Mouse (Mus musculus) limb, embryonic 12.5 days (tissue): ENCODE results near the gene Hecw1. TPM values are rescaled to one million over a fixed set of nuclear protein-coding genes. Genes with fewer than 3 reads are reported as not detected.
"Not testable (repeated sequence)": the region's sequence is repeated elsewhere in the genome, so short reads cannot be mapped to it uniquely, and the experiment has no call there.

Experiments used
- ATAC-seq: fragments of 200-750 bp; cut with Nextera tagmentation; 2 replicates; pipeline ENCODE4 v1.8.0; 2017; ENCODE audit warnings: low read depth, moderate TSS enrichment; ENCODE audit not compliant: insufficient number of reproducible peaks, insufficient read depth, low FRiP score, low TSS enrichment
- H3K27ac ChIP-seq: fragments of 300-500 bp; sonication (generic); 2 replicates; pipeline ENCODE4 v1.5.1; 2016; ENCODE audit warnings: mild to moderate bottlenecking, moderate library complexity
- H3K27me3 ChIP-seq: fragments of 300-500 bp; sonication (generic); 2 replicates; pipeline ENCODE4 v1.6.1; 2016; ENCODE audit warnings: mild to moderate bottlenecking, moderate library complexity
- H3K36me3 ChIP-seq: fragments of 300-500 bp; sonication (generic); 2 replicates; pipeline ENCODE4 v1.6.1; 2016; ENCODE audit warnings: mild to moderate bottlenecking, moderate library complexity
- H3K4me1 ChIP-seq: fragments of 300-500 bp; sonication (generic); replicated peaks from 2 replicates; pipeline ENCODE4 v1.6.1; 2016
- H3K4me2 ChIP-seq: fragments of 300-500 bp; sonication (generic); 2 replicates; pipeline ENCODE4 v1.6.1; 2016; ENCODE audit warnings: mild to moderate bottlenecking, moderate library complexity
- H3K4me3 ChIP-seq: fragments of 300-500 bp; sonication (generic); replicated peaks from 2 replicates; pipeline ENCODE4 v1.5.1; 2016; ENCODE audit warnings: mild to moderate bottlenecking
- H3K9ac ChIP-seq: fragments of 300-500 bp; sonication (generic); replicated peaks from 2 replicates; pipeline ENCODE4 v1.6.1; 2016; ENCODE audit warnings: mild to moderate bottlenecking, moderate library complexity
- H3K9me3 ChIP-seq: fragments of 300-500 bp; sonication (generic); 2 replicates; pipeline ENCODE4 v1.6.1; 2016; ENCODE audit warnings: mild to moderate bottlenecking, moderate library complexity
- WGBS: fragments of 180-500 bp; shearing (Covaris S2); methylation state at CpG from one replicate; pipeline ENCODE4 v1.1.7; 2016; 5-methylcytosine and 5-hydroxymethylcytosine counted together
- polyA plus RNA-seq: library from polyadenylated mRNA; unstranded; fragments of >200 nt; fragmentation: Nextera tagmentation; extraction: Ambion mirVana; gene quantifications from 2 replicates; pipeline ENCODE4 v1.2.1, GENCODE M21; 2016

Gene Hecw1
- polyA plus RNA-seq, 1 experiment from 2014 or later = 0.65 TPM

DNA sequence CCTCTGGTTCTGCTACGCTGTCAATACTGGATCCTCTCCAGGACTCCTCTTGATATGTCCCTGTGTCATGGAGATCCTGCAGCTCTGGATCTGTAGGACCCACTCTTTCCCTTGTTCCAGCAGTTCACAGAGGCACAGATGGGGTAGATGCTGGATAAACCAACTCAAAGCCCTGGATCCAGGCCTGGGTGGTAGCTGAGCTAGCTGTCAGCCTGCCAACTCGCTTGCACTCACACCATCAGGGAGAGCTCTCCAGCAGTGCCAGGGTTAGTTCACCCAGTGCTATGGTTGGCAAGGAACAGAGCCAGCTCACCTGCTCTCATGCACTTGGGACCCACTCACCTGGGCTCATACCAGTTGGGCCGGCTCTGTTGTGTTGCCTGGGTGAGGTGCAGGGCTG is 157.5 kb downstream of the Hecw1 start:
- H3K27ac ChIP-seq = no peak overlapping the region
- H3K27me3 ChIP-seq = no peaks in the 10 kb centered on the region
- no peak for ATAC-seq
- H3K4me2 ChIP-seq = no peak overlapping the region
- no peaks in the 10 kb centered on the region for H3K36me3 ChIP-seq
- H3K4me3 ChIP-seq = no peak overlapping the region
- H3K9ac ChIP-seq = no peak overlapping the region
- H3K9me3 ChIP-seq = no peaks in the 10 kb centered on the region
- WGBS = 86% methylated on average over 3 of the region's 3 CpGs
- no peaks in the 10 kb centered on the region for H3K4me1 ChIP-seq

DNA sequence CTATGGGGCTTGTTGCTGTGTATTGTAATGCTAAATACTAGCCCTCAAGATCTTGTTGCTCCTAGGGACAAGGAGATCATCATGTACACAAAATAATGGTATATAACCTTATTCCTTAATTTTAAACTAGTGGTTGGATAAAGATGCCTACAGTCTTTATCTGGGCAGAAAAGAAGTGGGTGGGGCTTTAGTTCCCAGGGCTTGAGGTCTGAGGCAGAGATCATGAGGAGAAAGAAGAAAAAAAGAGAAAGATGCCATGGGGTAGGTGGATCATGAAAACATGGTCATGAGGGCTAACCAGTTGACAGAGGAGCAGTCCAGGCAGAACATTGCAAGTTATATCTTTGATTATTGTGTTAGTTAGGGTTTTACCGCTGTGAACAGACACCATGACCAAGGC is 195.8 kb downstream of the Hecw1 start:
- Histone ChIP-seq H3K4me1 (no peaks in the 10 kb centered on the region), H3K36me3 (no peaks in the 10 kb centered on the region), H3K4me3 (no peak overlapping the region), H3K9ac (no peak overlapping the region), H3K27ac (no peak overlapping the region), H3K9me3 (no peaks in the 10 kb centered on the region), H3K27me3 (no peaks in the 10 kb centered on the region), H3K4me2 (no peak overlapping the region)
- no peak for ATAC-seq
- 94% methylated on average over 1 of the region's 1 CpGs for WGBS

DNA sequence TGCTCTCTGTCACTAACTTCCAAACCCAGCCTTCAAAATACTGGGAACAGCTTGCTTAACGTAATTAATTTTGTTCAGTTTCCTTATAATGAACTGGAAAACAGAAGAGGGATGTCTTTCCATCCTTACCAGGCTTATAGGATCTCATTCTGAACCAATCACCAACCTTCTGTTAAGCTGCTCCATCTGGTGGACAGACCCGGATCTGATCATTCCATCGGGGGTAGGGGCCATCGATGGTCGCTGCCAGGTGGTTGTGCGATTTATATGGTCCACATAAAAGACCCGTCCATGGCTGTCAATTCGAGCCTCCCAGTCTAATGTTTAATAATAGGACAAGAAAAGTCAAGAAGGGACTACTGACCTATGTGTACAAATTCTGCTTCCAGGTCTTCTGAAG is 216.4 kb downstream of the Hecw1 start:
- WGBS = 22% methylated on average over 8 of the region's 8 CpGs
- H3K27me3 ChIP-seq = no peaks in the 10 kb centered on the region
- ATAC-seq = no peak
- no peak overlapping the region for H3K9ac ChIP-seq
- no peak overlapping the region for H3K4me3 ChIP-seq
- H3K4me2 ChIP-seq = no peak overlapping the region
- no peak overlapping the region for H3K27ac ChIP-seq
- no peaks in the 10 kb centered on the region for H3K36me3 ChIP-seq
- no peaks in the 10 kb centered on the region for H3K4me1 ChIP-seq
- H3K9me3 ChIP-seq = no peaks in the 10 kb centered on the region

DNA sequence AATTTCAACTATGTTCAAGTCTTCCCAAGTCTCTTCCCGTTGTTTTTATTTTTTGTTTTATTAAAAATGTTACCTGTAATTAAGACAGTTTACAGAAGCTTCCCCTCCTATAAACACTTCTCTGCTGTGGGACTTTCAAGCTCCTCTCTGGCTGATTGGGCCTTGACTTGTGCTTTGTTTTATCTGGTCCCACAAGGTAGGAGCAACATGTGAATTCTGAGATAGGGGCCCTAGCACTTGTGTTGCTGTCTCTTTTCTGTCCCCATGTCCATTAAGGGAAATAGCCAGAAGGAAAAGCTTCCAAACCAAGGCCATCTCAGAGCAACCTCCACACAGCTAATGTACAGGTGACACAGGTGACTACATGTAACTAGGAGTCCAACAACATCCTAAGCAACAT is 218.9 kb downstream of the Hecw1 start:
- no peak for ATAC-seq
- Histone ChIP-seq H3K9me3 (no peaks in the 10 kb centered on the region), H3K27me3 (no peaks in the 10 kb centered on the region), H3K4me2 (no peak overlapping the region), H3K36me3 (no peaks in the 10 kb centered on the region), H3K4me3 (no peak overlapping the region), H3K9ac (no peak overlapping the region), H3K27ac (no peak overlapping the region), H3K4me1 (no peaks in the 10 kb centered on the region)
- 90% methylated on average over 1 of the region's 1 CpGs for WGBS

DNA sequence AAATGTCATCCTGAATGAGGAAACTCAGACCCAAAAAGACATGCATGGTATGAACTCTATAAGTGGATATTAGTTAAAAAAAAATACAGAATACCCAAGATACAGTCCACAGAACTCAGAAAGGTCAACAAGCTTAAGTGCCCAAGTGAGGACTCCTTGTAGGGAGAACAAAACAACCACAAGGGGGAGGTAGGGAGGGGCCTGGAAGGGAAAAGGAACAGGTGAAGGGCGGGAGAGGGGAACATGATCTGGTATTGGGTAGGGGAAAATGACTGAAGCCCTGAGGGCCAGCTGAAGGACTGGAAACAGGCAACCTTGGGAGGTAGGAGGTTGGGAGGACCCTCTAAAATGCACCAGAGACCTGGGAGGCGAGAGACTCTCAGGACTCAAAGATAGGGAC is 220.1 kb downstream of the Hecw1 start:
- Histone ChIP-seq H3K9ac (no peak overlapping the region), H3K4me2 (no peak overlapping the region), H3K4me1 (no peaks in the 10 kb centered on the region), H3K9me3 (no peaks in the 10 kb centered on the region), H3K27me3 (no peaks in the 10 kb centered on the region), H3K4me3 (no peak overlapping the region), H3K36me3 (no peaks in the 10 kb centered on the region), H3K27ac (no peak overlapping the region)
- WGBS = 54% methylated on average over 2 of the region's 2 CpGs
- no peak for ATAC-seq

DNA sequence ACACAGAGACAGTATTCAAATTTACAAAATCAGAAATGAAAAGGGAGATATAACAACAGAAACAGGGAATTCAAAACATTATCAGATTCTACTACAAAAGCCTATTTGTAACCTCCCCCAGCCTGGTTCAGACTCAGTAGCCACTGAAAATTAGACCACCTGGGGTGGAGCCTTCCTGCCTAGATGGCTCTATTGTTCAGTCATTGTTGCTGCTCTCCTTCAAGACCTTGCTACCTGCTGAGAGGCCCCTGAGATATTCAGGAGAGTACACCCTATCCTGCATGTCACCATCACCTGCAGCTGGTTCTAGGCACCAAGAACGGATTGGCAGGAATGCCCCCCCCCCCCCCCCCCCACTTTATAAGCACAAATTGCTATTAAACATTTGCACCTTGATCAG is 233.0 kb downstream of the Hecw1 start:
- H3K36me3 ChIP-seq = no peaks in the 10 kb centered on the region
- no peaks in the 10 kb centered on the region for H3K27me3 ChIP-seq
- no peak overlapping the region for H3K4me2 ChIP-seq
- H3K9me3 ChIP-seq = no peaks in the 10 kb centered on the region
- no peaks in the 10 kb centered on the region for H3K4me1 ChIP-seq
- H3K9ac ChIP-seq = no peak overlapping the region
- ATAC-seq = no peak
- no peak overlapping the region for H3K4me3 ChIP-seq
- H3K27ac ChIP-seq = no peak overlapping the region
- 67% methylated on average over 1 of the region's 1 CpGs for WGBS

DNA sequence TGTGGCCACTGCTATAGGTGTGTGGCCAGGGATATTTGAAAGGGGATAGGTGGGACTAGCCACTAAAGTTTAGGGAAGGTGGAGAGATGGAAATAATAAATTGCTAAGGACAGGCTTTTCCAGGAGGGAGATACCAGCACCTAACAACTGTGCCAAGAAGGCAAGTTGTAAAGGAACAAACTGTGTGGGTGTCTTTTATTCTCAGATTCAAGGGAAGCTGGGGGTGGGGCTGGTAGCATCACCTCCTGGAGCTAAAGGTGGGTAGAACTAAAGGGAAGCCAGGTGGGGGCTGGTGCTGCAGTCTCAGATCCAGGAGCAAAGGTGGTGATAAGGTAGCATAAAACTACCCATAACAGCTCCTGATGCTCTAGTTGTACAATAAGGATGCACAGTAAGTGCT is 251.6 kb downstream of the Hecw1 start:
- no peaks in the 10 kb centered on the region for H3K4me1 ChIP-seq

DNA sequence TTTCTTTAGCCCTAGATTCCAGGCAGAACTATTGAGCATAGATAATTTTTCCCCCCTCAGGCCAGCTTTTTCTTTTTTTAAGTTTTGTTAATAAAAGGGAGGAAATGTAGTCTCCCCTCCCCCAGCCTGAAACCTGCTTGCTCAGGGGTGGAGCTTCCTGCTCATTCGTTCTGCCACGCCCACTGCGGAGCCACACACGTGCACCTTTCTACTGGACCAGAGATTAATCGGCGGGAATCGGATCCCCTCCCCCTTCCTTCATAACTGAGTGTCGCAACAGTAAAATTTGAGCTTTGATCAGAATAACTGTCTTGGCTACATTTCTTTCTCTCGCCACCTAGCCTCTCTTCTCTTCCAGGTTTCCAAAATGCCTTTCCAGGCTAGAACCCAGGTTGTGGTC is 262.1 kb downstream of the Hecw1 start:
- H3K36me3 ChIP-seq, H3K27me3 ChIP-seq, H3K9me3 ChIP-seq, H3K4me2 ChIP-seq, H3K9ac ChIP-seq, H3K4me1 ChIP-seq, H3K27ac ChIP-seq, H3K4me3 ChIP-seq, ATAC-seq: not testable (repeated sequence)
- 44% methylated on average over 9 of the region's 9 CpGs for WGBS

More for the DNA sequence above, 251.6 kb downstream of the Hecw1 start:
- no peak for ATAC-seq
- Histone ChIP-seq H3K9me3 (no peaks in the 10 kb centered on the region), H3K36me3 (no peaks in the 10 kb centered on the region), H3K9ac (no peak overlapping the region), H3K27me3 (no peaks in the 10 kb centered on the region), H3K27ac (no peak overlapping the region), H3K4me2 (no peak overlapping the region), H3K4me3 (no peak overlapping the region)

DNA sequence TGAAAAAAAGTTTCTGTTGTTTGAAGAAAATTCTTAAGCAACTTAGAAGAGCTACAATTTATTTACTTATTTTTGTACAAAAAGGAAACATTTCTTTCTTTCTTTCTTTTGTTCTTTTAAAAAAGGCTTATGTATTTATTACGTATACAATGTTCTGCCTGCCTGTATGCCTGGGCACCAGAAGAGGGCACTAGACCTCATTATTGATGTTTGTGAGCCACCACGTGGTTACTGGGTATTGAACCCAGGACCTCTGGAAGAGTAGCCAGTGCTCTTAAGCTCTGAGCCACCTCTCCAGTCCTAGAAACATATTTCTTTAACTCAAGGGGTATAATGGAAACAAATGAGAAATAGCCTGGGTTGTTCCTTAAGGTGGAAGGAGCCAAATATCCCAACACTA is 277.1 kb downstream of the Hecw1 start:
- H3K9me3 ChIP-seq = no peaks in the 10 kb centered on the region
- no peak overlapping the region for H3K27ac ChIP-seq
- no peak for ATAC-seq
- no peak overlapping the region for H3K4me3 ChIP-seq
- H3K4me1 ChIP-seq = no peaks in the 10 kb centered on the region
- no peaks in the 10 kb centered on the region for H3K36me3 ChIP-seq
- H3K4me2 ChIP-seq = no peak overlapping the region
- no peaks in the 10 kb centered on the region for H3K27me3 ChIP-seq
- WGBS = 55% methylated on average over 2 of the region's 2 CpGs
- H3K9ac ChIP-seq = no peak overlapping the region

DNA sequence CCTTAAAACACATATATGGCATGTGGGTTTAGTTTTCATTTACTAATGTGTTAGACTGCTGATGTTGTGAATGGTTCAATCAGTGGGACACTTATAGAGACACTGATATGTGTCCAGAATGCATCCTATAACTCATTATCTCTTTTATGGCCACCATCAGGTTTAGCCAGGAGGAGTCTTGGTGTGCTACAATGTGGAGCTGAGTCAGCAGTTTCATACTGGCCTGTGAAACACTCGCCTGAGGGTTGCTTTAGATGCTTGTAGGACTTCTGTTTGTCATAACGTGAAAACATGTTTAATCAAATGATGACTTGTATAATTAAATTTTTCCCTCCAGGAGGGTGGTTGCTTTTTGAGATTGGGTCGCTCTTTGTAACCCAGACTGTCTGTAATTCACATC is 343.4 kb downstream of the Hecw1 start:
- Histone ChIP-seq H3K9me3 (no peaks in the 10 kb centered on the region), H3K27ac (no peak overlapping the region), H3K36me3 (peaks cover 32% of the 10 kb centered on the region), H3K4me2 (no peak overlapping the region), H3K4me1 (no peaks in the 10 kb centered on the region), H3K4me3 (no peak overlapping the region), H3K27me3 (no peaks in the 10 kb centered on the region), H3K9ac (no peak overlapping the region)
- 86% methylated on average over 3 of the region's 3 CpGs for WGBS
- no peak for ATAC-seq

DNA sequence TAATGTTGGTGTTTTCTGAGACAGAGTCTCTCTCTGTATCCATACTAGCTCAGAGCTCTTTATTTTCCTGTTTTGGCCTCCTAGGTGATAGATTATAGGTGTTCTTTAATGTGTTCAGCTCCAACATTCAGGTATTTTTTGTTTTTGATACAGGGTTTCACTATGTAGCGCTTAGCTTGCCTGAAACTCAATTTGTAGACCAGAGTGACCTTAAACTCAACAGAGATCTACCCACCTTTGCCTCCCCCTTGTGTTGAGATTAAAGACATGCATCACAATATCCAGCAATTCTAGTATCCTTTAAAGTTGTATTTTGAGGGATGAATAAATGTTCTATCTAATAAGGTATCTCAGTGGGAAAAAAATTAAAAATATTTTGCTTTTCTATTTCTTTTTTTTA is 345.0 kb downstream of the Hecw1 start:
- no peaks in the 10 kb centered on the region for H3K9me3 ChIP-seq
- no peak for ATAC-seq
- H3K27me3 ChIP-seq = no peaks in the 10 kb centered on the region
- no peak overlapping the region for H3K27ac ChIP-seq
- no peaks in the 10 kb centered on the region for H3K4me1 ChIP-seq
- no peak overlapping the region for H3K4me3 ChIP-seq
- peaks cover 25% of the 10 kb centered on the region for H3K36me3 ChIP-seq
- H3K4me2 ChIP-seq = no peak overlapping the region
- 87% methylated on average over 1 of the region's 1 CpGs for WGBS
- no peak overlapping the region for H3K9ac ChIP-seq
